Mouse (Mus musculus) induced T-regulatory cell, adult 2 months (primary cell): ENCODE measurements around the gene Rd3l.
A peak's percentile ranks its signal among the peaks of the same experiment; 100 is the strongest.

ENCODE experiments used
- DNase-seq: peaks from one replicate; pipeline ENCODE4 v3.0.0-alpha.2; 2012; ENCODE audit warnings: low read depth

Rd3l gene

DNA sequence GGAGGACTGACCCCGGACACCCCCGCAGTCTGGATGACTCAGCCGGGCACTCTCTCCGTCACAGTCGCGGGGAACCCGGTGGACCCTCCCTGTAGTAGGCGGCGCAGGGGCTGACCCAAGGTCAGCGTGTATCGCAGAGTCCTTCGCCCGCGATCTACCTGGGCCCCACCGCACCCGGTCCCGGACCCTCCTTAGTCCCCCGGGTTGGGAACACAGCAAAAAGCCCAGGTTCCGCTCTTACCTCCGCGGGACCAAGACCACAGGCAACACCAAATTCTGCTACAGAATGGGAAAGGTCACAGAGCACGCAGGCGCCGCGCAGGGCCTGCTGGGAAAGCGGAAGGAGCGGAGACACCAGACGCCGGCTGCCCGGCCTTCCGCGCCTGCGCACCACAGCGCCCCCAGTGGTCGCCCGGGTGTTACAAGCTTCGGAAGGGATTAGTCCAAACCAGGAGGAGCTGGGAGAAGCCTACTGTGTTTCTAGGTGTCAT is 14.4 kb downstream of the Rd3l start, which contains the start of gene Atp5mpl:
Atp5mpl (minus strand) TSS at position 295 of the 491 bp plus-strand sequence.
- peak; percentile 96 for DNase-seq

DNA sequence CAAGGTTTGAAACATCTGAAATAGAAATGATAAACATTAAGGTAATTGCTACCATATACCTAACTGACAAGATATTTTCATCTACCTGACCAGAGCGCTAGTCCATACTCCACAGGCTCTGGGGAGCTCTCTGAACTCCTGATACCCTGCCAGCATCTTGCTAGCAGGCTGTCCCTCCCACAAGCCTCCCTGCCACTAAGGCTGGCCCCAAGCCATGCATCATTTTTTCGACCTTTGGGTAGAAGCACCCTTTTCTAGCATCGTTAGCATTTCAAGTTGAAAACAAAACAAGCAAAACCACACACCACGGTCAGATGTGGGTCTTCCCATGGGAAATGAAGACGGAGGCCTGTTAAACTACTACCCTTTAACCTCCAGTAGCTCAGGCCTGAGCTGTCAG is 17.8 kb downstream of the Rd3l start:
- no peak for DNase-seq

DNA sequence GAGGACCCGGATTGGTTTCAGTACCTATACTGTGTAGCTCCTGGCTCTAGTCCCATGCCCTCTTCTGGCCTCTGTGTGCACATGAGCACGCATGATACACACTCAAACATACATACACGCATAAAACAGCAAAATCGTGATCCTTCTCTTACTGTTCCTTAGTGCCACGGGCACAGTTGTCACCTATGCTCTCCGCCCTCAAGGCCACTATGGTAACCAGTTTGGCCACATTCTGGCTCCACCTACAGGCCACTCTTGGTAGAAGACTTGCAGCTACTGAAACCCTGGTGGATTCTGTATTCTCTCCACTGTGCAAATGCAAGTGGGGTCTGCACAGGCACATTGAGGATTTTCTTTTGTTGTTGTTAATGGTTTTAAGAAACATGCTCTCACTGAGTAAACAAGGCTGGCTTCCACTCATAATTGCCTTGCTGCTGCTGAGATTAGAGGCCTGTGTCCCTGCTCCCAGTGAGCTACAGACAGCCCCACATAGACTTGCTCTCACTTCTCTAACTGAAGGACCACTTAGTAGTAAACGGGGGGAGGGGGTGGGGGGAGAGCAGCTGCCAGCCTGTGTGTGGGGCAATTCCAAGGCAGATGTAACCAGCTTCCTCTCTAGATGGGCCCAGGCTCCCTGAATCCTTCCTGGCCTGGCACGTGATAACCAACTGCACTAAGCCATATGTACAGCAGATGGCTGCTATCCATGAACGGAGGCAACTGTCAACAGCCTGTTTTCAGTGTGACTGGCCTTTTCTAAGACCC is 22.8 kb downstream of the Rd3l start:
- peak; percentile 81 for DNase-seq

DNA sequence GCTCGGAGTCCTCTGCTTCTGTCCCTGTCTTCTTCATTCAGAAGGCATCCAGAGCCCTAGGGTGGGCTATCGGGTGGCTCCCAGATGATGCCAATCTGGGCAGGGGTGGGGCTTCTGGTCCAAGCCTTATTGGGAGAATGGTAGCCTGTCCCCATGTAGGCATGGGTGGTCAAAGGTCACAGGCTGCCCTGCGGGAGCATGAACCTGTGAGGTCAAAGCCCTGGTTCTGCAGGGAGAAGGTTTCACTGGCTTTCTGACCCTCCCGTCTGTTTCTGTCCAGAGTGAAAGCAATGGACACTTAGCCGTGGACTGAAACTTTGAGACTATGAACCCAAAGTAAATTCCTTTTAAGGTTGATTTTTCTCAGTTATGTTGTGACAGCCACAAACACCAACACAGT is 24.9 kb downstream of the Rd3l start:
- no peak for DNase-seq

DNA sequence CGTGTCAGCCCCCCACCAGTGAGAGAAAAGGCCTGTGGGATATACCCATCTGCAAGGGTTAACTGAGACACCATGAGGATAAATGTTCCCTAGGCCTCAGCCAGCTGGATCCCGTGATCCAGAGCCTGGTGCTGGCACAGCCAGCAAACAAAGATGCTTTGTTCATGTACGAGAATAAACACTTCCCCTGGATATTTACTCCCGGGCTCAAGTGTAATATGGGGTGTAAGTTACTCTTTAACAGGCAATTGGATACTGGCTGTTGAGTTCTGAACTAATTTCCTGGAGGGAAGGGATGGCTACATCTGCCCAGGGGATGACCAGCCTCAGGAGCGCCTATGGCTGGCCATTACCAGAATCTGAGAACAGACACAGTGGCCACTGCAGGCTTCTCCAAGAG is 29.4 kb downstream of the Rd3l start:
- no peak for DNase-seq

DNA sequence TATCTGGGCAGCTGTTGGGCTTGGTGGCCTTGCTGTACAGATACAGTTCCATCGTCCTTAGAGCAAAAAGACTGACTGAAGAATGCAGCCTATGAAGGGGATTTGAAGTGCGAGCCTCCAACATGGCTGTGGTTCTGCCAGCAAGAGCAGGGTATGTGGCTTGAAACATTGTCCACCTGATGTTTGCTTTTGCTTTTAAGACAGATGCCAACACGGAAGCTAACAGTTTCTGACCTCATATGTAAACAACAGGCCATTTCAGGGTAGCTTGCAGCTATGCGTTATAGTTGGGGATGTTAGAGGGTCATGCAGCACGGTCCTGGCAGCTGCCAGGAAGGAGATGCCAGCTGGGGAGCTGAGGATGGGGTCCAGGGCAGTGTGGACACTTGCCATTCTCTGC is 30.6 kb downstream of the Rd3l start:
- no peak for DNase-seq

DNA sequence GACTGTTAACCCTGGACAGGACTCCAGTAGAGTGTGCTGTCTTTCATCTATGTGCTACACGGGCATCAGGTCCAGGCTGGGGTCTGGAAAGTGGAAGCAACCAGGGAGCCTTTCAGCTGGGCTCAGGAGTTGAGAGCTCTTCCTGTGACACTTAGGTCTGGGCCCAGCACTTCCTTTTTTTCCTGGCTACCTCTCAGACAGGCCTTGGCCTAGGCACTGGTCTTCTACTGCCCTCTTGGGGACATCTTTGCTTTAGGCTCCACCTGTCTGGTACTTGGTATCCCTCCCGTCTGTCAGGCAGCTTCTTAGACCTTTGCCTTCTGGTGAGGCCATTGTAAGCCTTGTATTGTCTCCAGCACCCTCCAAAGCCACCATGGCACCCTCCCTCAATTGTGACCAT is 34.4 kb downstream of the Rd3l start:
- DNase-seq = peak; percentile 72

DNA sequence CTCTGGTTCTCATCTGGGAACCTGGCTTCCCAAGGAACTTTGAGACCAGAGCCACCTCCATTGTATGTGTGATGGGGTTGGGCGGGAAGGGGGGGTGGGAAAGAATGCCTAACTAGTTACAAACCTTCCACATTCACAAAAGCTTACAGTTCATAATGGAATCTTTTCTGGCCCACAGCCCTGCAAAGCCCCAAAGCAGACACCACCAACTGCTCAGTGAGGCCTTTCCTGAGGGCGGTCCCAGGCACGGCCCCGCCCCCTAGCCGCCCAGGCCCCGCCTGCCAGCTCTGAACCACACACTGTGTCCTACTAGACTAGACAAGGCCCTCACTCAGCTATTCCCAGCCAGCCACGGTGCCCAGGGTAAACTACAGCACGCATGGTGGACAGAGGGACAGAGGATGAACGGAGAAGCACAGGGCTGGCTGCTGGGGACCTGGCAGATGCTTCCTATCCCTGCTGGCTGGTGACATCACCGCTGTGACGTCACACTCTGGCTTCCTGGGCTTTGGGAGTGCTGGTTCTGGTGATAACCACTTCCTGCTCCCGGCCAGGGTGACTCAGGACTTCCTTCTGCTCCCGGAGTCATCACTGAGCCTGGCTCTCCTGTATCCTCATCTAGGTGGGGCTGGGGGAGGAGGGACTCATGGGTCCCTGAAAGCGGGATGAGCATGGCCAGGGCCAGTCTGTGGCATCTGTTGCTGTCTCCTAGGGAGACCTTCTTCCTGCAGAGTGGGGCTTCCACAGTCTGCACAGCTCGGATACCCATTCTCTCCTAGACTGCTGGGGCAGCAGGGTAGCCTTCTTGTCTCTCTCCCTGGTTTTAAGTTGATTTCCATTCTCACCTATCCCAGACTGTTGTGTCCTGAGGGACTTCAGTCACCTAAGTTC is 35.1 kb downstream of the Rd3l start:
- DNase-seq = peak; percentile 23

DNA sequence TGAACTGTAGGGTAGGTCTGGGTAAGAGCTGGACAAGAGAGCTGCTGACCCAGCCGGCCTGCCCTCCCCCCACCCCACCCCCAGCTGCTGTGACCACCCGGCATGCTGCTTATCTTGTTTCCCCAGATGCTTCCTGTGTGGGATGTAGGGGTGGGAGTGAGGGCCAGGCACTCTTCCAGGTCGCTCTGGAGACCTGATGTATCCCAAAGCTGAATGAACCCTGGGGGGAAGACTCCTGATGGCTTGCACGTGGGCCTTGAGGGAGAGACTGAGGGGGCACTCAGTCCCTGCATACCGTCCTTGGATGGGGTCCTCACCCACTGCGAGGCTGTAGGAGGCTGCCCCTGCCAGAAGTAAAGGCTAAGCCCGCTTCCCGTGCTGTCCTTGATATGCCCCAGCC is 36.0 kb downstream of the Rd3l start:
- no peak for DNase-seq

DNA sequence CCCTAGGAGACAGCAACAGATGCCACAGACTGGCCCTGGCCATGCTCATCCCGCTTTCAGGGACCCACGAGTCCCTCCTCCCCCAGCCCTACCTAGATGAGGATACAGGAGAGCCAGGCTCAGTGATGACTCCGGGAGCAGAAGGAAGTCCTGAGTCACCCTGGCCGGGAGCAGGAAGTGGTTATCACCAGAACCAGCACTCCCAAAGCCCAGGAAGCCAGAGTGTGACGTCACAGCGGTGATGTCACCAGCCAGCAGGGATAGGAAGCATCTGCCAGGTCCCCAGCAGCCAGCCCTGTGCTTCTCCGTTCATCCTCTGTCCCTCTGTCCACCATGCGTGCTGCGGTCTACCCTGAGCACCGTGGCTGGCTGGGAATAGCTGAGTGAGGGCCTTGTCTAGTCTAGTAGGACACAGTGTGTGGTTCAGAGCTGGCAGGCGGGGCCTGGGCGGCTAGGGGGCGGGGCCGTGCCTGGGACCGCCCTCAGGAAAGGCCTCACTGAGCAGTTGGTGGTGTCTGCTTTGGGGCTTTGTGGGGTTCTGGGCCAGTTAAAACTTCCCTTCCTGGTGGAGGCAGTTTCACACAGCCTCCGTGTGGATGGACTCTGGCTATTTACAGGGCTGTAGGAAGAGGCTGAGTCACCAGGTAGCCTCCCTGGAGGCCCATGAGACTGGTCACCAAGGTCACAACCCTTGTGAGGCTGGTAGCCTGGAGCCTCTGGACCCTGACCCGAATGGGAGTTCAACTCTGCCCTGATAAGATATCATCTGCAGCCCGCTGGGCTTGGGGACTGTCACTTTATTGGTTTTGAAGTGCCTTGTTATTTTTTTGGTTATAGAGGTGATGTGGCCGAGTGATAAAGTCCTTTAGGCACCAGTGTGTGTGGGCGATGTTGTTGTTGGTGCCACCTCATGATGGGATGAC is 36.8 kb downstream of the Rd3l start:
- peak; percentile 41 for DNase-seq

DNA sequence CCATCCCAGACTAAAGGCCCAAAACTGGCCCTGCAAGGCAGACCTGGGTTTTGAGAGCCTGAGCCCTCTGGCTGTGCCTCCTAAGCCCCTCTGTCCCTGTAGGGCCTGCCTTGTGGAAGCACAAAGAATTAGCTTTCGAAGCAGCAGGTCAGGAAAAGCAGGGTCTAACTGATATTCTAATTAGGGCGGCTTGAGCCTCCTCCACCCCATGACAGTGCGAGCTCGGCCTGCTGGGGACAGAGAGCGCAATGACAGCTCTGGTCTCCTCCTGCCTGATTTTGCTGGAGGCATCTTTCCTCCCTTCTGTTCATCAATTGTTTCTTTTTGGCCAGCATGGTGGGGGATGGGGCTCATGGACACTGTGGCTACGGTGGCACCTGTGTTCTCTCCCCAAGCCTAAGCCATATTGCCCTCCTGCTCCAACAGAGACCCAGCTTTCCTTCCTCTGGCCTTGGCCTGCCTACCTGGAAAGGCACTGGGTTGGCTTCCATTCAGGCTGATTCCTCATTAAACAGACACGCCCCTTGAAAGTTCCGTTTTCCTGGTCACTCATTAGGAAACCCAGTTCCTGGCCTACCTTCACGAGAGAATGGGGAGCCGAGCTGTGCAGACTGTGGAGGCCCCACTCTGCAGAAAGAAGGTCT is 37.6 kb downstream of the Rd3l start:
- peak; percentile 20 for DNase-seq

DNA sequence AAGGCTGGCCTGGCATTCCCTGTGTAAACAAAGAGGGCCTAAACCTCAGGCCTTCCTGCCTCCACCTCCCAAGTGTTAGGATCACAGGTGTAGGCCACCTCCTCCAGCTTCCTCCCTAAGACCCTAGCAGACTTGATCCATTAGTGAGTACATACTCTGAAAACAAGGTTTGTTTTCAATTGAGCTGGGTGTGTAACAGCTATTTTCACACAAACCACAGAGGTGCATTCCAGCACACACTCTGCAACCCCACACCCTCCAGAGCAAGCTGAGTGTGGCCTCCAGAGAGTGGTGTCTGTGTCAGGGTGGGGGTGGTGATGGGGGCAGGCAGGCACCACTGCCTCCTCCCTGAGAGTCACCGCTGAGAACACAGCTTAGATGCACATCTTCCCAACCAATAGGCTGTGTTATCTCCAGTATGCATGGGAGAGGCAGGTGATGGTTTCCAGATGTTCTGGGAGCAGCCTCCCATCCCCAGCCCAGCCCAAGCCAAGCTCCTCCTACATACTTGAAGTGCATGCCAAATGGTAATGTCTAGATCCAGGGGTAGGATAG is 42.4 kb downstream of the Rd3l start:
- DNase-seq = no peak

DNA sequence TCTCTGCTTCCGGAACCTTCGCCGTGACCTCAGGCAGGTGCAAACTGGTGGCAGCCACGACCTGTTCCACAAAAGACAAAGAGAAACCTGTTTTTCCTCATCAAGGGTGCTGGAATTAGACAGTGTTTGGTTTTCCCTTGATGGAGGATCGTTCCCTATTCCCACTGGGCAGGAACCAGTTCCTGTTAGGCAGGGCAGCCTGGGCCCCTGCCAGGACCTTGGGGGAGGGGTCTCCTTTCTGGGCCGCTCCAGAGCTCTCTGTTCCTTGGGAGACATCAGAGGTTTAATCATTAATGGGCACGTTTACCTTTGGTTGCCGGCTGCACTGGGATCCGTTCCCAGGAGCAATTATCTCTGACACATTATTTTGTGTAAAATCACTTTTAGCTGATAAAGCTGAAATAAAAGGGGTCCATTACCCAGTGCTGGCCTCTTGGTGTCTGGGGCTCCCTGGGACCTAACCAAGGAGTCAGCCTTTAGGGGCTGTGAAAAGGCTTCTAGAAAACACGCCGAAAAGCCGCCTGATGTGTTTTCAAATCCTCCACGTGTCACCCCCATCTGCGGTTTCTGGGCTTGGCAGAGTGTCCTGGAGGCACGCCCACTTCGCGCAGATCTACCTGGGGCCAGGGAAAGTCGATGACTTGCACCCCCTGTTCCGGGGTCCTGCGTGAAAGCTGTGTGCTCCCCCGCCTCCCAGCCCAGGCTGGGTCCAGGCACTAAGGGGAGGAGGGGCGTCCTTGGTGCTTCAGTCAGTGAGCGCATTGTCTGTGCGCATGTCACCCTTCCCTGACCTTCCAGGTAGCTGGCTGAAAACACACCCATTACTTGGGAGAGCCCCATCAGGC is 44.2 kb downstream of the Rd3l start:
- DNase-seq = no peak

DNA sequence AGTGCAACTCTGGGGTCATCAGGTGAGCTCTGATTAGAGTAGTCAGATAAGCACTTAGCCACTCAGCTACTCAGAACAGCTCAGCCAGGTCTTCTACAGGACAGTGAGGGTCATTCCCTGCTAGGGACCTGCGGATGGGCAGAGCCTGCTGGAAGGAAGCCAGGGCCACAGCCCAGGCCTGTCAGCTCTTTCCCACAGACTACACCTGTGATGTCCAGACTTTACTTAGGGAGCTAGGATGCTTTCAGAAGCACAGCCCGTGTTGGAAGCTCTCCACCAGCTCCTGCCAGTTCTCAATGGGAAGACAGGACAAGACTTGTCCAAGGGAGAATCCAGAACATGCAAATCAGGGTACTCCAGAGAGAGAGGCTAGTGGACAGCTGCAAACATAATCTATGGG is 47.1 kb downstream of the Rd3l start:
- no peak for DNase-seq

DNA sequence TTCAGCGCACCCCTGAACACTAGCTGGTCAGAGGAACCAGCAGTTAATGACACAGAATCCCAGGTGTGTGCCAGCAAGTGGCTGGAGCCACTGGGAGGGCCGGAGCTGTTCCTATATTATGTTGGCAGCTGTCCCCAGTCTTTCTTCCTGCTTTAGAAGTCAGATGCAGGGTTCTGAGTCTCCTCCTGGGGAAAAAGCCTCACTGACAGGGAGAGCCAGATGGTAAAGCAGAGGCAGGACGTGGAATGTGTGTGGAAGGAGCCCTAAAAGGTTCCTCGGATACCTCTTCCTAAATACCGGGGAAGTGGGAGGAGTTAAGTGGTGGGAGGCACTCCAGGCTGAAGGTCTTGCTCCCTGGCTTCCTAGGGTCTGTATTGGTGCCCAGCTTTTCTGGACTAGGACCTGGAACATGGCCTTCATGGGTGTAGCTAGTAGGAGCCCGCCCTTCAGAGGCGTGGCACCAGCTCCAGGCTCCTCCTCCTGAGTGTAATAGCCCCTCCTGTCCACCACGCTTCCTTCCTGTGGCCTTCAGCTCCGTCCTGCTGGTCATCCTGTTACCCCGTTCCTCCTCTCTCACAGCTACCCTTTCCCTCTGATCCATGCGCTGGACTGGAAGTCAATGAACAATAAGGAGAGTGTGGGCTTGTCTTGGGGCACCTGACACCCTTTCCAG is 47.9 kb downstream of the Rd3l start:
- DNase-seq = no peak

DNA sequence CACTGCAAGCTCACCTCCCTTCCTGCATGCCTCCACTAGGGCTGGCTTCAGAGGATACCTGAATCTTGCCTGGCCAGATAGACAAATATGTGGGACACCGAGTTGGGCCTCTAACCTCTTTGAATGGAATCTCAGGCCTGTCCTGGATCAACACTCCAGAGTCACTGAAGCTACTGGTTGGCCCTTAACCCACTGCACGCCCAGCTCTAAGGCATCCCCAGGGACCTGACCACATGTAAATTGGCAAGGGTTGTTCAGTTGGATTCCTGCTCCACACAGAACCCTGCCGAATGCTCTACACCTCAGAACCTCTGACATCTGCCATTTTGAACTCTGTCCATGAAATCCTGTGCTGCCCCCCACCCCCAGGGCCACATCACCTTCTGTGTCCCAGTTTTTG is 48.6 kb downstream of the Rd3l start:
- DNase-seq = no peak

DNA sequence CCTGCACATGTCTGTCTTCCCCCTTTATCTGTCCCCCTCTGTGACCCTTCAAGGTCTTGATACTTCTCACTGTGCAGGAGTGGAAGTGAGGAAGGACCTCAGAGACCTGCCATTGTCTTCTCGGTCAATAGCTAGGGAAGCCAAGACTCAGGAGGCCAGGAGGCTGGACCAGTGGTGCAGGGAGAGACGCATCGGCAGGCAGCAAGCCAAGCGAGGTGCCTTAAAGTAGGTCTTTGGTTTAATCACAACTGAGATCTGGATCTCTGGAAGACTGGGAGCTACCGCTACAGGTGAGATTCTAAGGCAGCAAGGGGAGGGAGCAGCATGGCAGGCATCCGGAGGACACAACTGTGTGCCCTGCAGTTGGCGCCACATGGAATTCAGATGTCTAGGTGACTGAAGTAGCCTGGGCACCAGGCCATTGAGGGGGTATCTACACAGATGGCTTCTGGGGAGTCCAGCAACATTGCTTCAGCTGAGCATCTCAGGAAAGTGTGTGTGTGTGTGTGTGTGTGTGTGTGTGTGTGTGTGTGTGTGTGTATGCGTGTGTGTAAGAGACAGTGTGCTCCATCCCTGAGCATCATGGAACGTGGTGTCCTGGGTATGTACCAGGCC is 49.6 kb downstream of the Rd3l start:
- DNase-seq = no peak
